Mouse (Mus musculus): Measurements from ENCODE around the gene Vwde. TPM values are rescaled to one million over a fixed set of nuclear protein-coding genes. Genes with fewer than 3 reads are reported as not detected.
A peak's percentile ranks its signal among the peaks of the same experiment; 100 is the strongest.

The Vwde gene
- polyA plus RNA-seq, 2 experiments = 0.04 to 0.09 TPM

GRCm38 (mm10) chr6:13186836-13187235, 37.9 kb downstream of the Vwde start:
- ATAC-seq (ENCODE audit: low FRiP score, low read depth) (no peak), DNase-seq (ENCODE audit: low spot score) (no peak)
- WGBS = 84% methylated on average over 11 of the region's 11 CpGs
- no peaks in the 10 kb centered on the region for H3K4me1 ChIP-seq (ENCODE audit: control insufficient read depth, insufficient read depth, low read length)
- H3K9me3 ChIP-seq (ENCODE audit: control insufficient read depth, low read length) = no peaks in the 10 kb centered on the region
- H3K36me3 ChIP-seq (ENCODE audit: control insufficient read depth, insufficient read depth, low read length) = no peaks in the 10 kb centered on the region
- H3K4me3 ChIP-seq (replicated peaks; ENCODE audit: low read length) = no peak overlapping the region
- TF ChIP-seq POLR2A (IDR thresholded peaks at IDR 0.05; ENCODE audit: borderline replicate concordance, extremely low read depth, insufficient read depth, insufficient read length) = no peak
- no peak overlapping the region for H3K9ac ChIP-seq (ENCODE audit: low read depth, low read length, severe bottlenecking)
- H3K4me2 ChIP-seq (replicated peaks; ENCODE audit: low read depth, low read length, severe bottlenecking) = no peak overlapping the region
- H3K27ac ChIP-seq (replicated peaks; ENCODE audit: low read depth, low read length) = no peak overlapping the region
- H3K27me3 ChIP-seq (ENCODE audit: control insufficient read depth, insufficient read depth, low read length) = no peaks in the 10 kb centered on the region

- Histone ChIP-seq H3K4me3 (replicated peaks; ENCODE audit: low read length) (no peak overlapping the region), H3K4me2 (replicated peaks; ENCODE audit: low read depth, low read length, severe bottlenecking) (no peak overlapping the region), H3K9me3 (ENCODE audit: control insufficient read depth, low read length) (no peaks in the 10 kb centered on the region), H3K27me3 (ENCODE audit: control insufficient read depth, insufficient read depth, low read length) (no peaks in the 10 kb centered on the region), H3K36me3 (ENCODE audit: control insufficient read depth, insufficient read depth, low read length) (no peaks in the 10 kb centered on the region), H3K9ac (ENCODE audit: low read depth, low read length, severe bottlenecking) (no peak overlapping the region), H3K4me1 (ENCODE audit: control insufficient read depth, insufficient read depth, low read length) (no peaks in the 10 kb centered on the region), H3K27ac (replicated peaks; ENCODE audit: low read depth, low read length) (no peak overlapping the region)
- TF ChIP-seq POLR2A (IDR thresholded peaks at IDR 0.05; ENCODE audit: borderline replicate concordance, extremely low read depth, insufficient read depth, insufficient read length) = no peak
- 74% methylated on average over 3 of the region's 3 CpGs for WGBS
- DNase-seq (ENCODE audit: low spot score) (peak; percentile 14), ATAC-seq (ENCODE audit: low FRiP score, low read depth) (no peak)
Measured at GRCm38 (mm10) chr6:13180061-13180460, 44.7 kb downstream of the Vwde start.

- ATAC-seq (ENCODE audit: low FRiP score, low read depth) = peak; percentile 53; the same call in 1 of the 2 replicates
- H3K27me3 ChIP-seq (ENCODE audit: control insufficient read depth, insufficient read depth, low read length) = no peaks in the 10 kb centered on the region
Measured at GRCm38 (mm10) chr6:13169459-13170150, 55.2 kb downstream of the Vwde start.

GRCm38 (mm10) chr6:13166240-13166937, 58.4 kb downstream of the Vwde start:
- Histone ChIP-seq H3K36me3 (ENCODE audit: control insufficient read depth, insufficient read depth, low read length) (no peaks in the 10 kb centered on the region), H3K4me3 (replicated peaks; ENCODE audit: low read length) (no peak overlapping the region), H3K27me3 (ENCODE audit: control insufficient read depth, insufficient read depth, low read length) (no peaks in the 10 kb centered on the region), H3K9ac (ENCODE audit: low read depth, low read length, severe bottlenecking) (no peak overlapping the region), H3K27ac (replicated peaks; ENCODE audit: low read depth, low read length) (no peak overlapping the region), H3K4me2 (replicated peaks; ENCODE audit: low read depth, low read length, severe bottlenecking) (no peak overlapping the region), H3K9me3 (ENCODE audit: control insufficient read depth, low read length) (no peaks in the 10 kb centered on the region), H3K4me1 (ENCODE audit: control insufficient read depth, insufficient read depth, low read length) (peaks cover 3% of the 10 kb centered on the region; the same call in 1 of the 2 replicates)
- 57% methylated on average over 9 of the region's 9 CpGs for WGBS
- TF ChIP-seq POLR2A (IDR thresholded peaks at IDR 0.05; ENCODE audit: borderline replicate concordance, extremely low read depth, insufficient read depth, insufficient read length) = no peak
- ATAC-seq (ENCODE audit: low FRiP score, low read depth) (no peak), DNase-seq (ENCODE audit: low spot score) (no peak)

More at GRCm38 (mm10) chr6:13169459-13170150, 55.2 kb downstream of the Vwde start:
- Histone ChIP-seq H3K4me3 (replicated peaks; ENCODE audit: low read length) (no peak overlapping the region), H3K4me1 (ENCODE audit: control insufficient read depth, insufficient read depth, low read length) (peaks cover 3% of the 10 kb centered on the region; the same call in 1 of the 2 replicates), H3K9ac (ENCODE audit: low read depth, low read length, severe bottlenecking) (no peak overlapping the region), H3K9me3 (ENCODE audit: control insufficient read depth, low read length) (no peaks in the 10 kb centered on the region), H3K4me2 (replicated peaks; ENCODE audit: low read depth, low read length, severe bottlenecking) (no peak overlapping the region), H3K36me3 (ENCODE audit: control insufficient read depth, insufficient read depth, low read length) (no peaks in the 10 kb centered on the region), H3K27ac (replicated peaks; ENCODE audit: low read depth, low read length) (no peak overlapping the region)
- 19% methylated on average over 3 of the region's 3 CpGs for WGBS
- no peak for TF ChIP-seq POLR2A (IDR thresholded peaks at IDR 0.05; ENCODE audit: borderline replicate concordance, extremely low read depth, insufficient read depth, insufficient read length)
- no peak for DNase-seq (ENCODE audit: low spot score)

- DNase-seq (ENCODE audit: low spot score) = peak; percentile 60
- Histone ChIP-seq H3K36me3 (ENCODE audit: control insufficient read depth, insufficient read depth, low read length) (no peaks in the 10 kb centered on the region), H3K27ac (replicated peaks; ENCODE audit: low read depth, low read length) (no peak overlapping the region), H3K9ac (ENCODE audit: low read depth, low read length, severe bottlenecking) (no peak overlapping the region), H3K9me3 (ENCODE audit: control insufficient read depth, low read length) (no peaks in the 10 kb centered on the region), H3K4me2 (replicated peaks; ENCODE audit: low read depth, low read length, severe bottlenecking) (no peak overlapping the region), H3K4me3 (replicated peaks; ENCODE audit: low read length) (no peak overlapping the region), H3K4me1 (ENCODE audit: control insufficient read depth, insufficient read depth, low read length) (no peaks in the 10 kb centered on the region), H3K27me3 (ENCODE audit: control insufficient read depth, insufficient read depth, low read length) (no peaks in the 10 kb centered on the region)
- ATAC-seq (ENCODE audit: low FRiP score, low read depth) = no peak
- 95% methylated on average over 2 of the region's 2 CpGs for WGBS
- no peak for TF ChIP-seq POLR2A (IDR thresholded peaks at IDR 0.05; ENCODE audit: borderline replicate concordance, extremely low read depth, insufficient read depth, insufficient read length)
Measured at GRCm38 (mm10) chr6:13159437-13159836, 65.3 kb downstream of the Vwde start.

Data from limb, embryonic 14.5 days (tissue).